Mouse (Mus musculus) heart, embryonic 14.5 days (tissue): ENCODE results near the gene Rfx8. TPM values are rescaled to one million over a fixed set of nuclear protein-coding genes. Genes with fewer than 3 reads are reported as not detected.

Experiments
- ATAC-seq: fragments of 200-750 bp; cut with Nextera tagmentation; 2 replicates; pipeline ENCODE4 v1.8.0; 2017; ENCODE audit warnings: low read depth, moderate TSS enrichment; ENCODE audit not compliant: insufficient number of reproducible peaks, insufficient read depth, low FRiP score
- H3K27ac ChIP-seq, 2 experiments: fragments of 200-500 bp in 1 of 2; fragments of 300-500 bp in 1 of 2; sonication (generic) in 1 of 2; replicated peaks in 1 of 2; 2 replicates each; pipeline ENCODE4 v1.5.1; 2012 to 2014; ENCODE audit warnings: low read depth in 2 of 2, low read length in 2 of 2, control low read depth in 1 of 2, mild to moderate bottlenecking in 1 of 2, mixed read lengths in 1 of 2; ENCODE audit not compliant: control insufficient read depth in 1 of 2, insufficient read depth in 1 of 2
- H3K27me3 ChIP-seq: fragments of 300-500 bp; sonication (generic); 2 replicates; pipeline ENCODE4 v1.6.1; 2014; ENCODE audit warnings: mild to moderate bottlenecking, low read length, control low read depth; ENCODE audit not compliant: control insufficient read depth, insufficient read depth
- H3K36me3 ChIP-seq: fragments of 300-500 bp; sonication (generic); 2 replicates; pipeline ENCODE4 v1.6.1; 2014; ENCODE audit warnings: mild to moderate bottlenecking, control low read depth, low read length, mixed read lengths; ENCODE audit not compliant: control insufficient read depth, insufficient read depth
- H3K4me1 ChIP-seq, 2 experiments: fragments of 200-500 bp in 1 of 2; fragments of 300-500 bp in 1 of 2; sonication (generic) in 1 of 2; 2 replicates each; pipeline ENCODE4 v1.6.1; 2012 to 2014; ENCODE audit warnings: low read length in 2 of 2, control low read depth in 1 of 2, mixed read lengths in 1 of 2; ENCODE audit not compliant: control insufficient read depth in 2 of 2, insufficient read depth in 2 of 2
- H3K4me2 ChIP-seq: fragments of 300-500 bp; sonication (generic); 2 replicates; pipeline ENCODE4 v1.6.1; 2014; ENCODE audit warnings: mild to moderate bottlenecking, low read length
- H3K4me3 ChIP-seq, 2 experiments: fragments of 200-500 bp in 1 of 2; fragments of 300-500 bp in 1 of 2; sonication (generic) in 1 of 2; 2 replicates each; pipeline ENCODE4 v1.5.1; 2012 to 2014; ENCODE audit warnings: low read length in 2 of 2, mild to moderate bottlenecking in 2 of 2, control low read depth in 1 of 2, low read depth in 1 of 2, moderate library complexity in 1 of 2; ENCODE audit not compliant: control insufficient read depth in 1 of 2, insufficient read depth in 1 of 2
- H3K9ac ChIP-seq: fragments of 300-500 bp; sonication (generic); 2 replicates; pipeline ENCODE4 v1.6.1; 2014; ENCODE audit warnings: mild to moderate bottlenecking, low read length
- H3K9me3 ChIP-seq: fragments of 300-500 bp; sonication (generic); 2 replicates; pipeline ENCODE4 v1.6.1; 2016; ENCODE audit warnings: low read length, control low read depth; ENCODE audit not compliant: control insufficient read depth
- WGBS: fragments of 180-500 bp; shearing (Covaris S2); extraction: QIAGEN DNeasy Blood & Tissue Kit; methylation state at CpG from one replicate; pipeline ENCODE4 v1.1.7; 2014; 5-methylcytosine and 5-hydroxymethylcytosine counted together
- polyA plus RNA-seq: library from polyadenylated mRNA; unstranded; fragments of >200 nt; fragmentation: Nextera tagmentation; extraction: Ambion mirVana; gene quantifications from 2 replicates; pipeline ENCODE4 v1.2.1, GENCODE M21; 2014

The Rfx8 gene
- polyA plus RNA-seq, 1 experiment from 2014 or later = 1.7 TPM

DNA sequence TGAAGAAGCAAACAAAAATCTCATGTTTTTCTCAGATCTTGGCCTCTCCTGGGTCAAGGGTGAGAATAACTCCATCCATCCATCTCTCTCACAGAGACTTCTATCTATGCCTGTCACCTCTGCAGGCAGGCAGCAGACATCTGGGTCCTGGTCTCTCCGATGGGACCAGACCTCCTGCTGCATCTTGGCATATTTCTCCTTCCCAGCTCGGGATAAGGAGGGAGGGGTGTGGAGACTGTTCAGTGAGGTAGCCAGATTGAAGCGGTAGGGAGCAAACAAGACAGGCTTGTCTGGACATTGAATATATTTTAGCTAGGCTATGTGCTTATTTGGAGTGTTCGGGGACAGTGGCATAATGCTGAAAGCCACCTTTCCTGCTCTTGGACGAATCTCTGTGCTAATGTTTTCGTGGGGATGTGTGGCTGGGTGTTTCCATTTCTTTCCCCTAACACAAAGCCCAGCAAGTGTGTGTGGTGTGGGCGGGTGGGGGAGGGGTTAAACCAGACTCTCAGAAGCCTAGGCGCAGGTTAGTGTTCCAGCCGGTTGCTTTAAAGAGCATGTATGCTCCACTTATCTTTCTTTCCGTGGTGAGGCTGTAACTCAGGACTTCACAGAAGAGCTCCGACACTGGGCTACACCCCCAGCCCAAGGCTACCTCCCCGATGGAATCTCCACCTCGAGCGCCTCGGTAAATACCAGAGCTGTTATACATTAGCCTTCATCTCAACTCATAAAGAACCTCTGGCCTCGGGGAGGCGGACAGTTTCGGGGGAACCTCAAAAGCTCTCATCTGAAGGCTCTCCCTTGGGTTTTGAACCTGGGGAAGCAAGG lies 18.4 kb downstream of the Rfx8 start:
- peak overlapping the region; percentile 25; the same call in 1 of the 2 replicates for H3K9ac ChIP-seq

DNA sequence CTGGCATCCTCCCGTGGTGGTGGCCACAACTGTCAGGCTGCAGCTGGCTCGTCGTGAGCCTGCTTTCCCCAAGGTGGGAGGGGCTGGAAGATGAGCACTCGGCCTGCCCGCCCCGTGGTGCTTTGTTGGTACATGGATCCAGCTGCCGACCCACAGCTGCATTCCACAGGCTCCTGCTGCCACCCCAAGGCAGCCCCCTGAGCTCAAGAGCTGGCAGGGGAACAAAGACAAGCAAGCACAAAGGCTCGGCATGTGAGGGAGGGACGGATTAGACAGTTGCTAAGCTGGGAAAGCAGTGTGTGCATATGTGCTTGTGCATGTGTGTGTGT lies 19.6 kb downstream of the Rfx8 start:
- no peaks in the 10 kb centered on the region for H3K9me3 ChIP-seq
- peaks cover 19% of the 10 kb centered on the region in 2 experiments for H3K4me1 ChIP-seq
- 0 out of 4 replicates have a peak overlapping the region, but pooled peaks of 1 of the 2 experiments have one; percentile 14 for H3K27ac ChIP-seq
- ATAC-seq = no peak
- 6% methylated on average over 9 of the region's 9 CpGs for WGBS
- no peaks in the 10 kb centered on the region for H3K27me3 ChIP-seq
- no peak overlapping the region for H3K4me3 ChIP-seq
- no peaks in the 10 kb centered on the region for H3K36me3 ChIP-seq
- H3K9ac ChIP-seq = no peak overlapping the region
- H3K4me2 ChIP-seq = 0 out of 2 replicates have a peak overlapping the region, but pooled peaks have one; percentile 23

More for the DNA sequence above, 18.4 kb downstream of the Rfx8 start:
- Histone ChIP-seq H3K27me3 (no peaks in the 10 kb centered on the region), H3K9me3 (no peaks in the 10 kb centered on the region), H3K4me1 (peaks cover 19% of the 10 kb centered on the region in 2 experiments), H3K36me3 (no peaks in the 10 kb centered on the region), H3K4me2 (peak overlapping the region; percentile 47), H3K27ac (no peak overlapping the region), H3K4me3 (no peak overlapping the region)
- 15% methylated on average over 18 of the region's 18 CpGs for WGBS
- ATAC-seq = no peak

DNA sequence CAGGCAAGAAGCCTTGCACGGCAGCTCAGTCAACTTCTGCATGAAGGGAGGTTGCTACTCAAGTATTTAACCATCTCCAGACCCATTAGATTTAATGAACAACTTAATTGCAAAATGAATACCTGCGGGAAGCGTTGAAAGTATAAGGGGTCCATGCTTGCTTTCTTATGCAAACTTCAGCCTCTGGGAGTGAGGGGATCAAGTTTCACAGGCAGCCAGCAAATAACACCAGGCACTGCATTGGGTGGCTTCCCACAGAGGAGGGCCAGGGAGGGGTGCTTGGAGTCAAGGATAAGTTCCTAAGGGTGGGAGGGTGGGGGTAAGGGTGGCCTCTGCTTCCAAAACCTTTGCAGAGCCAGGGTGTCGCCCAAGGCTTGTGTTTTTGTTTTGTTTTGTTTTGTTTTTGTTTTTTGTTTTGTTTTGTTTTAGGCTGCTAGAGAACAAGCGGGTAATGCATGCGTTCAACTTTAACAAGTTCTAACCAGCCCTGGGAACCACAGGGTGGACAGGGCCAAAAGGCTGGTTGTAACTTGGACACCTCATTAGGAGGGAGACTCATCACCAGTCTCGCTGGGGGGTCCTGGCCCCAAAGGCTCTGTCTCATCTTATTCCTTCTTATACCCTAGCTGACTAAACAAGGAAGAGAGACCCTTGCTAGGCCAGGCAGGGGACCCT lies 20.1 kb downstream of the Rfx8 start:
- 0 out of 4 replicates have a peak overlapping the region, but pooled peaks of 1 of the 2 experiments have one; percentile 14 for H3K27ac ChIP-seq
- no peaks in the 10 kb centered on the region for H3K27me3 ChIP-seq
- H3K36me3 ChIP-seq = no peaks in the 10 kb centered on the region
- H3K4me1 ChIP-seq = peaks cover 20 to 21% of the 10 kb centered on the region in 2 experiments
- 36% methylated on average over 7 of the region's 7 CpGs for WGBS
- no peak overlapping the region for H3K4me3 ChIP-seq
- no peak for ATAC-seq
- no peaks in the 10 kb centered on the region for H3K9me3 ChIP-seq
- no peak overlapping the region for H3K9ac ChIP-seq
- H3K4me2 ChIP-seq = 0 out of 2 replicates have a peak overlapping the region, but pooled peaks have one; percentile 23

DNA sequence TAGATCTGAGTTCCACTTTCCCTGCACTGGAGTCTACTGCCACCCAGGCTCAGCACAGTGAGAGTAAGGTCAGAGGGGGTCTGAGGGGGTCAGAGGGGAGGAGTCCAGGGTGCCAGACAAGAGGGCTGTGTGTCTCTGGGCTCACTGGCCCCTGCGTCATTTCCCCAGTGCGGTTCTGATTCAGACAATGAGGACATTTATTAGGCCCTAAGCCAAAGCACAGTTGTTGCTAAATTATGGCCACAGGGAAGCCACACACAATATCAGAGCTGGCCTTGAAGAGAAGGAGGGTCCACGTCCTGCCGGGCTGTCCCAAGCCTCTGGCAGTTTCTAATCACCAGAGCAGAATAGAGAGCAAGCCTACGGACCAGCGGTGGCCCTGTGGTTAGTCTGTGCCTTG lies 22.3 kb downstream of the Rfx8 start:
- Histone ChIP-seq H3K4me2 (no peak overlapping the region), H3K36me3 (no peaks in the 10 kb centered on the region), H3K27me3 (no peaks in the 10 kb centered on the region), H3K4me1 (peaks cover 29 to 33% of the 10 kb centered on the region in 2 experiments), H3K27ac (0 out of 4 replicates have a peak overlapping the region, but pooled peaks of 1 of the 2 experiments have one; percentile 17), H3K9me3 (no peaks in the 10 kb centered on the region), H3K4me3 (no peak overlapping the region), H3K9ac (no peak overlapping the region)
- 41% methylated on average over 6 of the region's 6 CpGs for WGBS
- ATAC-seq = no peak

DNA sequence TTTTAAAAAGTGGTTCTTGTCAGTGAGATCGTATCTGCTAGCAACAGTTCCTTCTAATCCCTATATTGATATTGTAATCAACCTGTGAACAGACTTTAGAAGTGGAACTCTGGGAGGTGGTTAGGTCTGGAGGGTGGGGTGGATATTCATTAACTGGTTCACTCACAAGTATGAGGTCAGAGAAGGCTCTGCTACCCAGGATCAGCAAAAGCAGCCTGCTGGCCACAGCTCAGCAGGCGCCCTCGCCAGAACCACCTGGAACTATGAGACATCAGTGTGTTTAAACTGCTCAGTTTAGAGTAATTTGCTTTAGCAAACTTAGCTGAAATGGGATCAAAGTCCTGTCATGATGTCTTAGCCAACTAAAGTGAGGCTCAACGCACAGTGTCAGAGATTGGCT lies 25.6 kb downstream of the Rfx8 start:
- Histone ChIP-seq H3K27ac (0 out of 4 replicates have a peak overlapping the region, but pooled peaks of 1 of the 2 experiments have one; percentile 10), H3K4me3 (no peak overlapping the region), H3K4me2 (no peak overlapping the region), H3K9me3 (no peaks in the 10 kb centered on the region), H3K9ac (no peak overlapping the region), H3K4me1 (peaks cover 14% of the 10 kb centered on the region in 2 experiments), H3K36me3 (no peaks in the 10 kb centered on the region), H3K27me3 (no peaks in the 10 kb centered on the region)
- 50% methylated on average over 4 of the region's 4 CpGs for WGBS
- no peak for ATAC-seq

DNA sequence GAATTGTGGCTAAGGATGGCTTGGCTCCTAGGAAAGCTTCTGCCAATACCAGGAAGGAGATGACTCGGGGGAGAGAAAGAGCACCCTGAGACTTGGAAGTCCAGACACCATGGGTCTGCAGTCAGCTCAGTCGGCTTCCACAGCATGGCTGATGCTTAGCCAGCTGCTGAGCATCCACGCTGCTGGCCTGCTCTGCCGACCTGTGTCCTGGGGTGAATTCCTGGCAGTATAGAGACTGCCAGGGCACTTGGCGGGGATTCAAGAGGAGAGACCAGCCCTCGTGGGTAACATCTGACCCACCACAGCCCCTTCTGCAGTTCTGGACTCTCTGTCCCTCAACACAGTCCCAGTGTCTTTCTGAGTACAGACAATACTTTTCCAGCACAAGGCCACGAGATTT lies 26.0 kb downstream of the Rfx8 start:
- H3K27me3 ChIP-seq = no peaks in the 10 kb centered on the region
- no peak overlapping the region for H3K4me3 ChIP-seq
- H3K4me1 ChIP-seq = peaks cover 14% of the 10 kb centered on the region in 2 experiments
- 46% methylated on average over 7 of the region's 7 CpGs for WGBS
- H3K27ac ChIP-seq = 0 out of 4 replicates have a peak overlapping the region, but pooled peaks of 1 of the 2 experiments have one; percentile 10
- H3K9me3 ChIP-seq = no peaks in the 10 kb centered on the region
- ATAC-seq = 0 out of 2 replicates have a peak, but pooled peaks have one; percentile 15
- no peak overlapping the region for H3K4me2 ChIP-seq
- H3K36me3 ChIP-seq = no peaks in the 10 kb centered on the region
- H3K9ac ChIP-seq = no peak overlapping the region

DNA sequence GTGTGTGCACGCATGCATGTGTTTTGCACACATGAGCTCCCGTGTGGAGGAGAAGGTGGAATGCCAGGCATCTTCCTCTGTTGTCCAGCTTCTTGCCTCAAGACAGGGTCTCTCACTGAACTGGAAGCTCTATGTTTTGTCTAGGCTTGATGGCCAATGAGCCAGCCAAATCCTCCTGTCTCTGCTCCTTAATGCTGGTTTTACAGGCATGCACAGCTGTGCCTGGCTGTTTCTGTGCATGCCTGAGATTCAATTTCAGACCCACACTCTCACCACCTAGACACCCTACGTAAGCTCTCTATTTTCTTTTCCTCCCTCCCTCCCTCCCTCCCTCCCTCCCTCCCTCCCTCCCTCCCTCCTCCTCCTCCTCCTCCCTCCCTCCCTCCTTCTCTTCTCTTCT lies 28.8 kb downstream of the Rfx8 start:
- no peaks in the 10 kb centered on the region for H3K9me3 ChIP-seq

More for the DNA sequence above, 28.8 kb downstream of the Rfx8 start:
- Histone ChIP-seq H3K4me1 (peaks cover 25 to 32% of the 10 kb centered on the region in 2 experiments), H3K27ac (no peak overlapping the region), H3K9ac (no peak overlapping the region), H3K4me3 (no peak overlapping the region), H3K27me3 (no peaks in the 10 kb centered on the region), H3K4me2 (no peak overlapping the region), H3K36me3 (no peaks in the 10 kb centered on the region)
- WGBS = 74% methylated on average over 3 of the region's 3 CpGs
- no peak for ATAC-seq
